Mouse (Mus musculus) c-Kit-positive CD71-positive TER-119-positive erythroid progenitor cells, embryonic 14.5 days (primary cell): ENCODE measurements around the gene Rnf207.

ENCODE experiments used
- DNase-seq: peaks from one replicate; pipeline ENCODE4 v3.0.0-alpha.2; 2013; ENCODE audit warnings: low spot score

Gene Rnf207

GRCm38 (mm10) chr4:152318517-152319234, at the start of gene Rnf207:
TSS of gene Rnf207 (minus strand) at chr4:152318993.
- DNase-seq, result no peak

GRCm38 (mm10) chr4:152365228-152365627, 46.4 kb upstream of the Rnf207 start:
- DNase-seq, result no peak

DNA sequence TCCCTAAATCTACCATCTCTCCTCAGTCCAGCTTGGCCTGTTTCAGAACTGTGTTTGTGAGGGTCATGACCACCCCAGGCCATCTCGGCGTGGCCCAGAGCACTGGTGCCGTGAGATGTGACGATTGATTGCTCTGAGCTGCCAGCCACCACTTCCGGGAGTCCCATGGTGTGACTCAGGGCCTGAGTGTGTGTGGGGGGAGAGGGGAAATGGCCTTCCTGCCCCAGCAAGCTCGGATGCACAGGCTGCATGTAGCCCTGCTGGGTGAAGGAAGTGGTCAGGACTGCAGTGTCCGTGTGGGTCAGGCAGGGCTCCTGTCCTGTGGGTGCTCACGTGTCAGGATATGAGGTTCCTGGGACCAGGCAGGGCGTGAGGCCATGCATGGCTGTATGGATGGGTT, 43.4 kb upstream of the Rnf207 start:
- no peak for DNase-seq

GRCm38 (mm10) chr4:152360855-152361254, 42.1 kb upstream of the Rnf207 start:
- DNase-seq, result peak; percentile 31

GRCm38 (mm10) chr4:152359700-152360099, 40.9 kb upstream of the Rnf207 start:
- no peak for DNase-seq

DNA sequence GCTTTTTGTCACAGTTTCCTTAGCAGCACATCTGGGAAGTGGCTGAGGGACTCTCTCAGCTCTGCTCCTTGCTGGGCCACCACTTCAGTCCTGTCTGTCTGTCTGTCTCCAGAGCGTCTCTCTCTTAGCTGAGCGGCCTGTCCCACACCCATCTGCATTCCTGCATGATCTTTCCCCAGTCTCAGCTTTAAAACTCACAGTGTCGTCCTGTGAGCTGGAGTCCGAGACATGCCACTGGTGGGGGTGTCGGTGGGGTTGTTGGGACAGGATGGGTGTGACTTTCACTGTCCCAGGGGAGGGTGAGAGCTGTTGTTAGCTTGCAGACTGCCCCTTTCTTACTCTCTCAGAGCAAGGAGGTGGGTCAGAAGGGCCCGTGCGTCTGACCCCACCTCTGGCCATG, 36.9 kb upstream of the Rnf207 start:
- no peak for DNase-seq

DNA sequence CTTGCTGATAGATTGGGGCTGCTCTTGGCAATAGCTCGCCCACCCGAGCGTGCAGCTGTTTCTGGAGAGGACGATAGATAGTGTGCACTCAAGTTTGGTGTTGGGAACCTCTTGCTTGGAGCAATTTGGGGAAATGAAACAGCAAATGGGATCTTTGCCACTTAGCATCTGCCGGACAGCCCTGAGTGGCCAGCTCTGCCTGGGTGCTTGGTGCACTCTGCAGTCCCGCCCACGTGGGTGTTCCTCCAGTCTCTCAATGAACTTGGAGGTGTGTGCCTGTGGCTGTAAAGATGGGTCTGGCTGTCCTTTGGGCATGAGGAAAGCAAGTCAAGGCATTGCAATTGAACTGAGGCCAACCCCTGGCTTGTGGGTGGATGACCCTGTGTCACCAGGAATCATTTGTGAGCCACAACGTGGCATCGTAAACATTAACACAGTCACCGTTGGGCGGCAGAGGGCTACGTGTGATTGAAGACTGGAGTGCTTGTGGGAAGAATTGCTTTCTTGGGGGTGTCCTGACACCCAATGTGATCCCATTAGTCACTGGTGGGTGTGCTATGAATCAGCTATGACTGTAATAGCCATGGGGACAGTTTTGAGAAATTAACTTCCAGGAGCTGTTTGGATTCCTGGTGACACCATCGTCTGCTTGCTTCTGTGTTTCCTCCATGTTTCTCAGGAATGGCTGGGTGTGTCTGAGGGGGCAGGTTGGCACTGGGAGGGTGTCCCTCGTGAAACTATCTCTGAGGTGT, 35.3 kb upstream of the Rnf207 start:
- no peak for DNase-seq

DNA sequence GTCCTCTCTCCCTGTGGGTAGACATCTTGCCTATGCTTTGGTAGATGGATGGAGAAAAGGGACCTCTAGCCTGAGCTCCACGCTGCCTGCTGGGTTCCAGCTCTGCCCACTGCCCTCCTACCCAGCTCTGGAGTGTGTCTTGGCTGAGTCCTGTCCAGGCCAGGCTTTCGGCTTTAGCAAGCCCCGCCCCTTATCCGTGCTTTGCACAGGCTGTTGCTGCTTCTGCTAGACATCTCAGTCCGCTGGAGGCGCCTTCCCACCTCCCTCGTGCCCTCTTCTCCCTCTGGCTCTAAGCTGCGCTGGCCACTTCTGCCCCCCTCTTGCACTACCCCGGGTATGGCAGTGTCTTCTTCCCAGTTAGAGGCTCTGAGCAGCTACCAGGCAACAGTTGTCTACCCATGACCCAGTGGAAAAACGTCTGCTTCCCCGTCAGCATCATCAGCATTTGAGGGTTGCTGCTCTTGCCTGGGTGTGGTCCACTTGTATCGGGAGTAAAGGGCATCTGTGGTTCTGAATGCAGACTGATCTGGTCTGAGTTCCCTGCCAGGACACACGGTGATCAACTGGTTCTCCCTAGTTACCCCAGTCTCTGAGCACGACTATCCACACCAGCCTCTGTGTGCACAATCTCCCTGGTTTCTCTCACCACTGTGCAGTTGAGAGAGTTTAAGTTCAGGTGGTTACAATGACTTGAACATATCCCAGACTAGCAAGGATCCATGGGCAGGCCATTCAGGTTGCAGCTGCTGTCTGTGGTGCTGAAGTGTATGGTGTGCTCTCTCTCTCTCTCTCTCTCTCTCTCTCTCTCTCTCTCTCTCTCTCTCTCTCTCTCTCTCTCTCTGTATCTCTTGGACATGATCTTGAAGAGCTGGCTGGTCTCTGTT, 32.9 kb upstream of the Rnf207 start:
- no peak for DNase-seq

DNA sequence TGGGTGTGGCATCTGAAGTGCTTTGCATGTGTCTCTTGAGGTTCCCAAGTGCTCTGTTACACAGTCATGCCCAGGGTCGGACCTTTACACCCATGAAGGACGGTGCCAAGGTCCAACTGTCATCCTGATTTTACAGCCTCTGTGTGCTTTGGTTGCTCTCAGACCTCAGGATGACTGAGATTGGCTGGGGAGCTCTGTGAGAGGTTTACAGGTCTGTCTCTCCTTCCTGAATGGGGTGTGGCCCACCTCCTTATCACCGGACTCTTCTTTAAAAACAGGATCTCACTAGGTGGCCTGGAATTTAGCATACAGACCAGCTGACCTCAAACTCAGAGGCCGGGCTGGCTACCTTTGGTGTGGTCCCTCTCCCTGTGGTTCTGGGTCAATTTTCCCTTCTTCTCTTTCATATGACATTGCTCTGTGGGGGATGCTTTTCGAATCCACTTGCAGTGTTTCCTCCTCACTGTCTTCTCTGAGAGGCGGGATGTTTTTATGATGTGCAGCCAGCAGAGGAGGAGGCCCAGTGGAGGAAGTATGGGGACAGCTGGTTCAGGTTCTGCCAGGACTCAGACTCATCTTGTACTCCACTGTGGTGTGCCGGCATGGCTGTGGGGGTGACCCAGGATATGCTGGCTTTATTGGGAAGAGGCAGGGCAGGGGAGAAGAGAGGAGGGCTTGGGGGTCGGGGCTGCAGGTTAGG, 32.1 kb upstream of the Rnf207 start:
- no peak for DNase-seq

GRCm38 (mm10) chr4:152349837-152350381, 31.1 kb upstream of the Rnf207 start:
- DNase-seq, result no peak

- no peak for DNase-seq
These were observed 26.5 kb upstream of the Rnf207 start for GRCm38 (mm10) chr4:152345120-152345889.

GRCm38 (mm10) chr4:152344651-152345050, 25.9 kb upstream of the Rnf207 start:
- DNase-seq, result no peak

GRCm38 (mm10) chr4:152343296-152343695, 24.5 kb upstream of the Rnf207 start:
- no peak for DNase-seq

DNA sequence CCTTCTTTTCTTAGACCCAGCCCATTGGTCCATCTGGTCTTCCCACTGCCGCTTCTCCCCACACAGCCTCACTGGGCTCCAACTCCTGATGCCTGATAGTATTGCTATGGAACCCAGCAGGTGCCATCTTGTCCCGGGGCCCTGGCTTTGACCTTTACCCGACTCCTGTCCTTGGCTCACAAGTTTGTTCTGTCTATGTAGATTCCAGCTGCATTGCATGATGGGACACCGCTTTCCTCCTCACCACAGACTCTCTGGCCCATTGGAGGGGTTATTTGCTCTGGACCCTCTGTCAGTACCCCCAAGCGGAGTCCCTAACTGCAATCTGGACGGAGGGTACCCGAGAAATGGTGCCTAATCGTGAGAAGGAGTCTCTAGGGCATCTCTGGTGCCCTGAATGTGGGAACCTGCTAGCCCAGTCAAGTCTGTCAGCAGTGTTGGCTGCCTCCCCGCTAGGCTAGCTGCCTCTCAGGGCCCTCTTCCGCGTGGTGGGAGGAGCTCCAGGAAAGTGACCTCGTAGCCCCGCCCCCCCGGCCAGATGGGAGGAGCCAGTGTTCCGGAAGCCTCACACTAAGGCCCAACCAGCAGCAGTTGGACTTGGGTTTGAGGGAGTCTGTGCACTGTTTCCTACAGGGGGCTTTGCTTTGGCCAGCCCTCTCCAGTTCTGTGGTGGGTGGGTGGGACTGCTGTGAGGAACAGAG, 21.9 kb upstream of the Rnf207 start:
- no peak for DNase-seq

GRCm38 (mm10) chr4:152339293-152339790, 20.5 kb upstream of the Rnf207 start:
- no peak for DNase-seq

DNA sequence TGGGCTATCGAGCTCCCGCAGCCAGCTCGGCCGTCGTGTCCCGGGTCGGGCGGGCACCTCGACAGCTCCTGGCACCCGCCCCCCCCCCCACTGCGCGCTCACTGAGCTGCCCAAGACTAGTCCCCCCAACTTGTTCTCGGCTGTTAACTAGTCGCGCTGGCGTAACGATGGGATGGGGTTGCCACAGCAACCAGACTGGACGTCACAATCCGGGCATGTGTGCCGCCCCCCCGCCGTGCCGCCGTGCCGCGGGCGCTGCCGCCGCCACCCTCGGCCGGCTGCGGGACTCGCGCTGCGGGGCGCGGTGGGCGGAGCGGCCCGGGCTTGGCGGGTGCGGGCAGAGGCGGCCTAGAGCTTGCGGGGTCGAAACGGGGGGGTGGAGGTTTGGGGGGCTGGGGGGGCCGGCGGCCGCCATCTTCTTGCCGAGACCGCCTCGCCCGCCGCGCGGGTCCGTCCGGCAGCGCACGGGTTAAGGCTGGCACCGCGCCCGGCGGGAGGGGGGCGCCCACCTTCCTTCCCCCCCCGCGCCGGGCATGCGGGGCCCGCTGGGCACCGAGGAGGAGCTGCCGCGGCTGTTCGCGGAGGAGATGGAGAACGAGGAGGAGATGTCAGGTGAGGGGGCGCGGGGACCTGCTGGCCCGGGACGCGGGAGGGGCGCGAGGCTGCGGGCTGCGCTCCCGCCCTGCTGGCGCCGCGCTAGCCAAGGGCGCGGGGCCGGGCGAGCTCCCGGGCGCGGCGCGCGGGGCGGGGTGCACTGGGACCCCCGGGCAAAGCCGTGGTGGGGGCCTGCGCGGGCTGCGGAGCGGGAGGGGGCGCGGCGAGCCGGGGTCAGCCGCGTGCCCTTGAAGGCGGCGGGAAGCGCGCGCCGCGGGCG, 19.9 kb upstream of the Rnf207 start, which contains the start of gene Chd5:
Gene Chd5 (plus strand): TSS at position 233 of the 874 bp plus-strand sequence.
- no peak for DNase-seq

DNA sequence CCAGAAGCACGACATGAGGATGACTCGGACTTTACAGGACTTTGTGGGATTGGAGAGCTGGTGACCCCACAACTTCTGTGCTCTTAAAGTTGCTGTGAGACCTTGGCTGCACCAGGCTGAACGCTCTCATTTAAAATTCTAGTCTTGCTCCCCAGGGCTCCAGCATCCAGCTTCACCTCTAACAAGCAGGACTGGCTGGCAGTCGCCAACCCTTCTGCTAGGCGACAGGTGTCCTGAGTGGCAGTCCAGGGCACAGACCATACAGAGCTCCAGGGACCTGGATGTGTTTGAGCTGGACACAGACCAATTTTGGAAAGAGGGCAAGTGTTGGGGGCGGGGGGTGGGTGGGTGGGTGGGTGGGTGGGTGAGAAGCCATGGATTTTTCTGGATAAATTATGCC, 19.0 kb upstream of the Rnf207 start:
- DNase-seq, result no peak

DNA sequence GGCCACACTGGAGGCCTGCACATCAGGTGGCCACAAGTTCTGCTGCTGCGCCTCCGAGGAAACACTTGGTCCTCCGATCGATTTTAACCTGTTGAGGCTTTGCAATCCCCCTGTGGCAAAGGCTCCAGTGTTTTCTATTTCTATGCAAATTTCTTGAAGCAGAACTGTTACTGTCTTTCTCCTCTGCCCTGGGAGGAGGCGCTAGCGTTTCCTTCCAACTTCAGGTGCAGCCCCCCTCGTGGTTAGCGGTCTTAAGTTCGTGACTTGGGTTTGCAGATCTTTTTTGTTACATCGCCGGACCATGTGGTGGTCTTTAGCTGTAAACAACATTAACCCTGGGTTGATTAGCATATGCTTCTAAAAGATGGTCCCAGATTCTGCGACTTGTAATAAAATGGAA, 14.8 kb upstream of the Rnf207 start:
- DNase-seq, result no peak

- DNase-seq, result peak; percentile 38
These were observed 14.2 kb upstream of the Rnf207 start for GRCm38 (mm10) chr4:152332952-152333351.
